Mouse (Mus musculus) midbrain, postnatal 0 days (tissue): Measurements from ENCODE around the gene Csf2rb. TPM values are rescaled to one million over a fixed set of nuclear protein-coding genes. Genes with fewer than 3 reads are reported as not detected.
A peak's percentile ranks its signal among the peaks of the same experiment; 100 is the strongest.

Source experiments
- ATAC-seq: fragments of 200-750 bp; cut with Nextera tagmentation; 2 replicates; pipeline ENCODE4 v1.8.0; 2017; ENCODE audit warnings: moderate number of reproducible peaks, mild to moderate bottlenecking, moderate TSS enrichment, moderate library complexity; ENCODE audit not compliant: low FRiP score
- DNase-seq: peaks from one replicate; pipeline ENCODE4 v3.0.0-alpha.2; 2015; ENCODE audit warnings: low spot score
- H3K27ac ChIP-seq: fragments of 300-500 bp; sonication (generic); 2 replicates; pipeline ENCODE4 v1.5.1; 2014; ENCODE audit warnings: low read depth, mild to moderate bottlenecking, low read length, mixed read lengths
- H3K27me3 ChIP-seq: fragments of 300-500 bp; sonication (generic); 2 replicates; pipeline ENCODE4 v1.6.1; 2014; ENCODE audit warnings: low read length, control low read depth, mixed read lengths; ENCODE audit not compliant: insufficient read depth
- H3K36me3 ChIP-seq: fragments of 300-500 bp; sonication (generic); 2 replicates; pipeline ENCODE4 v1.6.1; 2014; ENCODE audit warnings: low read length, control low read depth, mixed read lengths; ENCODE audit not compliant: insufficient read depth
- H3K4me1 ChIP-seq: fragments of 300-500 bp; sonication (generic); 2 replicates; pipeline ENCODE4 v1.6.1; 2014; ENCODE audit warnings: mild to moderate bottlenecking, control low read depth, antibody characterized with exemption, low read length, mixed read lengths; ENCODE audit not compliant: insufficient read depth
- H3K4me2 ChIP-seq: fragments of 300-500 bp; sonication (generic); 2 replicates; pipeline ENCODE4 v1.6.1; 2014; ENCODE audit warnings: low read depth, mild to moderate bottlenecking, low read length, mixed read lengths; ENCODE audit not compliant: poor library complexity, severe bottlenecking
- H3K4me3 ChIP-seq: fragments of 300-500 bp; sonication (generic); 2 replicates; pipeline ENCODE4 v1.5.1; 2014; ENCODE audit warnings: low read depth, mild to moderate bottlenecking, low read length, moderate library complexity
- H3K9ac ChIP-seq: fragments of 300-500 bp; sonication (generic); replicated peaks from 2 replicates; pipeline ENCODE4 v1.6.1; 2014; ENCODE audit warnings: mild to moderate bottlenecking, low read length, moderate library complexity, mixed read lengths; ENCODE audit not compliant: poor library complexity, severe bottlenecking
- H3K9me3 ChIP-seq: fragments of 300-500 bp; sonication (generic); 2 replicates; pipeline ENCODE4 v1.6.1; 2016; ENCODE audit warnings: low read length, control low read depth
- CTCF ChIP-seq: IDR thresholded peaks from 2 replicates; pipeline ENCODE4 v1.5.1; 2016; ENCODE audit warnings: antibody characterized with exemption, mild to moderate bottlenecking
- WGBS: fragments of 180-500 bp; shearing (Covaris S2); extraction: QIAGEN DNeasy Blood & Tissue Kit; methylation state at CpG from one replicate; pipeline ENCODE4 v1.1.7; 2014; 5-methylcytosine and 5-hydroxymethylcytosine counted together
- polyA plus RNA-seq: library from polyadenylated mRNA; unstranded; fragments of >200 nt; fragmentation: Nextera tagmentation; extraction: Ambion mirVana; gene quantifications from 2 replicates; pipeline ENCODE4 v1.2.1, GENCODE M21; 2015
- total RNA-seq: library from RNA; depleted of rRNA; stranded (reverse); fragments of >200 nt; gene quantifications from 2 replicates; pipeline ENCODE4 v1.2.3, GENCODE M21; 2014

Csf2rb gene
- total and polyA plus RNA-seq, 2 experiments from 2014 or later = 0.90 to 1.7 TPM

DNA sequence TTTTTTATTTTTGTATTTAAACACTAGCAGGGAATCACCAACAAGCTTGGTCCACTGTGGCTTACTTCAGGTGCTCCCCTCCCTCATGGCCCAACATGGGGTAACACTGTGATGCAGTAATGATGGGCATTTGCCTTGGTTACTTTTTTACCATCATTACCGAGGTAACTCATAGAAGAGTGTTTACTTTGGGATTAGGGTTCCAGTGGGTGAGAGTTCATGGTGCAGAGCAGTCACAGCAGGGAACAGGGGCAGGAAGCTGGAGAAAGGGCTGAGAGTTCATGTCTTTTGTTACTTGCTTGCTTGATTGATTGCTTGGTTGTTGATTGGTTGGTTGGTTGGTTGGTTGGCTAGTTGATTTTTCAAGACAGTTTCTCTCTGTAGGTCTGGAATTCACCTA is 18.1 kb downstream of the Csf2rb start:
- no peaks in the 10 kb centered on the region; the same call in 1 of the 2 replicates for H3K27me3 ChIP-seq
- no peak overlapping the region for H3K9ac ChIP-seq
- ATAC-seq = no peak
- no peaks in the 10 kb centered on the region for H3K9me3 ChIP-seq
- H3K27ac ChIP-seq = no peak overlapping the region
- H3K4me3 ChIP-seq = no peak overlapping the region
- TF ChIP-seq CTCF = no peak
- H3K4me1 ChIP-seq = no peaks in the 10 kb centered on the region
- no peaks in the 10 kb centered on the region for H3K36me3 ChIP-seq
- H3K4me2 ChIP-seq = no peak overlapping the region
- DNase-seq = no peak
- WGBS = 8% methylated on average over 1 of the region's 1 CpGs

GRCm38 (mm10) chr15:78344567-78344966 is 19.0 kb downstream of the Csf2rb start:
- Histone ChIP-seq H3K9ac (no peak overlapping the region), H3K4me2 (no peak overlapping the region), H3K4me3 (no peak overlapping the region), H3K4me1 (no peaks in the 10 kb centered on the region), H3K27ac (no peak overlapping the region), H3K36me3 (no peaks in the 10 kb centered on the region), H3K27me3 (no peaks in the 10 kb centered on the region; the same call in 1 of the 2 replicates), H3K9me3 (no peaks in the 10 kb centered on the region)
- WGBS = 90% methylated on average over 3 of the region's 3 CpGs
- ATAC-seq (no peak), DNase-seq (no peak)
- TF ChIP-seq CTCF = no peak

- Histone ChIP-seq H3K4me3 (no peak overlapping the region), H3K4me1 (no peaks in the 10 kb centered on the region), H3K9me3 (no peaks in the 10 kb centered on the region), H3K4me2 (no peak overlapping the region), H3K36me3 (no peaks in the 10 kb centered on the region), H3K9ac (no peak overlapping the region), H3K27me3 (no peaks in the 10 kb centered on the region), H3K27ac (no peak overlapping the region)
- no peak for TF ChIP-seq CTCF
- WGBS = 59% methylated on average over 3 of the region's 3 CpGs
- DNase-seq = no peak
- no peak for ATAC-seq
Measured at GRCm38 (mm10) chr15:78351586-78352165, 26.1 kb downstream of the Csf2rb start.

DNA sequence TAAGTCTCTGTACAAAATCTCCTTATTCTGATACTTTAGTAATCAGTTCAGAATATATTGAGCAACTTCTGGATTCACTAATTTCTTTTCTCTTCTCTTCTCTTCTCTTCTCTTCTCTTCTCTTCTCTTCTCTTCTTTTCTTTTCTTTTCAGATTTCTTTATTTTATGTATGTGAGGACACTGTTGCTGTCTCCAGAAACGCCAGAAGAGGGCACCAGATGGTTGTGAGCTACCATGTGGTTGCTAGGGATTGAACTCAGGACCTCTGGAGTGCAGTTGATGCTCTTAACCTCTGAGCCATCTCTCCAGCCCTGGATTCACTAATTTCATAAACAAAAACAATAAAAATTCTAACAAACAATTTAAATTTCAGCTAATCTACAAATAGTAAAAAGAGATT is 29.4 kb downstream of the Csf2rb start:
- WGBS = 0% methylated on average over 1 of the region's 1 CpGs
- Histone ChIP-seq H3K4me1 (no peaks in the 10 kb centered on the region), H3K9ac (no peak overlapping the region), H3K9me3 (no peaks in the 10 kb centered on the region), H3K4me3 (no peak overlapping the region), H3K27ac (no peak overlapping the region), H3K36me3 (no peaks in the 10 kb centered on the region), H3K4me2 (no peak overlapping the region), H3K27me3 (no peaks in the 10 kb centered on the region)
- peak; percentile 77 for TF ChIP-seq CTCF
- DNase-seq (peak; percentile 61), ATAC-seq (no peak)

- 81% methylated on average over 5 of the region's 5 CpGs for WGBS
- no peak overlapping the region for H3K27ac ChIP-seq
- no peak for DNase-seq
- no peak overlapping the region for H3K4me3 ChIP-seq
- ATAC-seq = no peak
- H3K9ac ChIP-seq = no peak overlapping the region
- no peak for TF ChIP-seq CTCF
- no peak overlapping the region for H3K4me2 ChIP-seq
- no peaks in the 10 kb centered on the region for H3K4me1 ChIP-seq
- H3K36me3 ChIP-seq = no peaks in the 10 kb centered on the region
- no peaks in the 10 kb centered on the region for H3K9me3 ChIP-seq
- no peaks in the 10 kb centered on the region for H3K27me3 ChIP-seq
Measured at GRCm38 (mm10) chr15:78355548-78355947, 30.0 kb downstream of the Csf2rb start.

DNA sequence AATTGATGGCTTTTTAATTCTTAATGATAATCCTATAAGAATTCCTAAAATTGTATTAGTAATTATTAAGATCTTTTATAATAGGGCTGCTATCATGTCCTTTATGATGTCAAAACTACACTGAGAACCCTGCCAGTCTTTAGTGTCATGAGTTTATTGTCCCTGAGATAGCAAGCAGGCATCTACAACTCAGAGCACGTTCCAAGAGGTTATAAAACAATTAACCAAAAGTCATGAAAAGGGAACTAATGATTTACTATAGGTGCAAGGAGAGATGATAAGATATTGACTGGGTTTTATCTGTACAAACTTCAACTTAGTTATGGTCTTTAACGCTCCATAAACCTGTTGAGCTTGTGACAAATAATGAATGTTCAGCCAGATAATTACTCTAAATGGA is 40.4 kb downstream of the Csf2rb start:
- Histone ChIP-seq H3K9ac (no peak overlapping the region), H3K4me3 (no peak overlapping the region), H3K27ac (no peak overlapping the region), H3K9me3 (no peaks in the 10 kb centered on the region), H3K36me3 (no peaks in the 10 kb centered on the region), H3K4me2 (no peak overlapping the region), H3K4me1 (no peaks in the 10 kb centered on the region), H3K27me3 (no peaks in the 10 kb centered on the region)
- DNase-seq (no peak), ATAC-seq (no peak)
- WGBS = 85% methylated on average over 2 of the region's 2 CpGs
- TF ChIP-seq CTCF = no peak
